Mouse (Mus musculus): ENCODE results near the gene Tenm3.

- TF ChIP-seq POLR2A (IDR thresholded peaks at IDR 0.05; ENCODE audit: low read depth, low read length) (no peak), EP300 (IDR thresholded peaks at IDR 0.05; ENCODE audit: low read length) (no peak), MYC (IDR thresholded peaks at IDR 0.05; ENCODE audit: low read depth, low read length) (no peak), MAZ (IDR thresholded peaks at IDR 0.05; ENCODE audit: low read depth, low read length) (no peak), RCOR1 (conservative IDR thresholded peaks at IDR 0.05; ENCODE audit: low read depth, low read length) (no peak), ZMIZ1 (IDR thresholded peaks at IDR 0.05; ENCODE audit: low read depth, low read length) (no peak), CTCF (conservative IDR thresholded peaks at IDR 0.05 in 1 of 2, IDR thresholded peaks at IDR 0.05 in 1 of 2; ENCODE audit: low read depth in 2 of 2, low read length in 2 of 2) (no peak)
Measured at GRCm38 (mm10) chr8:48204838-48205345, 638.9 kb downstream of the Tenm3 start.

Measured in CH12.LX (cell line).